Mouse (Mus musculus): ENCODE data around the gene Cdca4. TPM values are rescaled to one million over a fixed set of nuclear protein-coding genes. Genes with fewer than 3 reads are reported as not detected.

Cdca4 gene
- polyA plus RNA-seq, 1 experiment: 4.7 TPM

- TF ChIP-seq TAL1 (IDR thresholded peaks at IDR 0.05; ENCODE audit: low read length) (no peak), GATA1 (IDR thresholded peaks at IDR 0.05; ENCODE audit: low read length) (no peak)
- H3K9me3 ChIP-seq (ENCODE audit: control insufficient read depth, low read length): peaks cover 13% of the 10 kb centered on the region
- no peak overlapping the region for H3K4me3 ChIP-seq (replicated peaks)
- no peaks in the 10 kb centered on the region; the same call in 1 of the 2 replicates for H3K27me3 ChIP-seq (ENCODE audit: control insufficient read depth)
- no peaks in the 10 kb centered on the region for H3K4me1 ChIP-seq (ENCODE audit: control insufficient read depth)
- H3K36me3 ChIP-seq (ENCODE audit: control insufficient read depth): no peaks in the 10 kb centered on the region
Measured at GRCm38 (mm10) chr12:112774481-112774880, 54.7 kb downstream of the Cdca4 start.

- no peaks in the 10 kb centered on the region for H3K36me3 ChIP-seq (ENCODE audit: control insufficient read depth)
- no peaks in the 10 kb centered on the region; the same call in 1 of the 2 replicates for H3K27me3 ChIP-seq (ENCODE audit: control insufficient read depth)
- TF ChIP-seq GATA1 (IDR thresholded peaks at IDR 0.05; ENCODE audit: low read length) (no peak), TAL1 (IDR thresholded peaks at IDR 0.05; ENCODE audit: low read length) (no peak)
Measured at GRCm38 (mm10) chr12:112774026-112774425, 55.2 kb downstream of the Cdca4 start.

GRCm38 (mm10) chr12:112773366-112773765, 55.9 kb downstream of the Cdca4 start:
- H3K36me3 ChIP-seq (ENCODE audit: control insufficient read depth): no peaks in the 10 kb centered on the region
- TF ChIP-seq GATA1 (IDR thresholded peaks at IDR 0.05; ENCODE audit: low read length) (no peak), TAL1 (IDR thresholded peaks at IDR 0.05; ENCODE audit: low read length) (no peak)
- H3K4me1 ChIP-seq (ENCODE audit: control insufficient read depth): no peaks in the 10 kb centered on the region
- H3K27me3 ChIP-seq (ENCODE audit: control insufficient read depth): no peaks in the 10 kb centered on the region; the same call in 1 of the 2 replicates
- H3K4me3 ChIP-seq (replicated peaks): no peak overlapping the region
- peaks cover 13% of the 10 kb centered on the region for H3K9me3 ChIP-seq (ENCODE audit: control insufficient read depth, low read length)

More at GRCm38 (mm10) chr12:112774026-112774425, 55.2 kb downstream of the Cdca4 start:
- Histone ChIP-seq H3K9me3 (ENCODE audit: control insufficient read depth, low read length) (peaks cover 13% of the 10 kb centered on the region), H3K4me1 (ENCODE audit: control insufficient read depth) (no peaks in the 10 kb centered on the region), H3K4me3 (replicated peaks) (no peak overlapping the region)

- Histone ChIP-seq H3K27me3 (ENCODE audit: control insufficient read depth) (no peaks in the 10 kb centered on the region; the same call in 1 of the 2 replicates), H3K4me3 (replicated peaks) (no peak overlapping the region), H3K4me1 (ENCODE audit: control insufficient read depth) (no peaks in the 10 kb centered on the region), H3K36me3 (ENCODE audit: control insufficient read depth) (no peaks in the 10 kb centered on the region), H3K9me3 (ENCODE audit: control insufficient read depth, low read length) (peaks cover 13% of the 10 kb centered on the region)
- TF ChIP-seq TAL1 (IDR thresholded peaks at IDR 0.05; ENCODE audit: low read length) (no peak), GATA1 (IDR thresholded peaks at IDR 0.05; ENCODE audit: low read length) (no peak)
Measured at GRCm38 (mm10) chr12:112772306-112772705, 56.9 kb downstream of the Cdca4 start.

- no peak for TF ChIP-seq TAL1 (IDR thresholded peaks at IDR 0.05; ENCODE audit: low read length)
- Histone ChIP-seq H3K4me1 (ENCODE audit: control insufficient read depth) (no peaks in the 10 kb centered on the region), H3K9me3 (ENCODE audit: control insufficient read depth, low read length) (peaks cover 9% of the 10 kb centered on the region), H3K27me3 (ENCODE audit: control insufficient read depth) (no peaks in the 10 kb centered on the region; the same call in 1 of the 2 replicates), H3K36me3 (ENCODE audit: control insufficient read depth) (no peaks in the 10 kb centered on the region), H3K4me3 (replicated peaks) (no peak overlapping the region)
Measured at GRCm38 (mm10) chr12:112770396-112770795, 58.8 kb downstream of the Cdca4 start.

Other genes starting within 250 kb of the Cdca4 start
- 0.43 TPM in 2 replicates for gene Inf2, start 240.6 kb downstream of the Cdca4 start, polyA plus RNA-seq (2012)
- 0.28 and 0.74 TPM in 2 replicates for gene Adssl1, start 209.4 kb downstream of the Cdca4 start, polyA plus RNA-seq (2012)
- 20.4 and 20.6 TPM in 2 replicates for gene Siva1, start 184.7 kb downstream of the Cdca4 start, polyA plus RNA-seq (2012)
- 15.1 and 15.2 TPM in 2 replicates for gene Akt1, start 154.5 kb downstream of the Cdca4 start, polyA plus RNA-seq (2012)
- gene Zbtb42, start 150.6 kb downstream of the Cdca4 start, polyA plus RNA-seq (2012): 0.02 TPM in 1 of 2 replicates, not detected in the other
- gene Cep170b, start 109.0 kb downstream of the Cdca4 start, polyA plus RNA-seq (2012): 0.02 and 0.04 TPM in 2 replicates
- gene Pld4, start 68.8 kb downstream of the Cdca4 start, polyA plus RNA-seq (2012): 0.24 and 0.50 TPM in 2 replicates
- gene Ahnak2, start 26.8 kb downstream of the Cdca4 start, polyA plus RNA-seq (2012): 0.01 and 0.05 TPM in 2 replicates
- 0.10 TPM in 1 of 2 replicates, not detected in the other for gene Clba1, start 20.5 kb downstream of the Cdca4 start, polyA plus RNA-seq (2012)
- gene Gpr132, start 38.8 kb upstream of the Cdca4 start, polyA plus RNA-seq (2012): 0.01 TPM in 1 of 2 replicates, not detected in the other
- gene Jag2, start 100.4 kb upstream of the Cdca4 start, polyA plus RNA-seq (2012): 0.03 TPM in 1 of 2 replicates, not detected in the other
- gene Nudt14, start 112.7 kb upstream of the Cdca4 start, polyA plus RNA-seq (2012): 0.86 and 0.87 TPM in 2 replicates
- gene Btbd6, start 147.1 kb upstream of the Cdca4 start, polyA plus RNA-seq (2012): 1.5 and 2.6 TPM in 2 replicates
- gene Brf1, start 171.3 kb upstream of the Cdca4 start, polyA plus RNA-seq (2012): 3.0 and 3.6 TPM in 2 replicates
- 2.6 and 2.8 TPM in 2 replicates for gene Pacs2, start 185.1 kb upstream of the Cdca4 start, polyA plus RNA-seq (2012)
- not detected in 2 replicates for gene Tex22, start 245.1 kb upstream of the Cdca4 start, polyA plus RNA-seq (2012)